Mouse (Mus musculus): Measurements from ENCODE around the gene Ppp4r3b.

- TF ChIP-seq CTCF (IDR thresholded peaks at IDR 0.05; ENCODE audit: control insufficient read depth, insufficient read depth, insufficient read length) = no peak
- TF ChIP-seq MYOG (IDR thresholded peaks at IDR 0.05; ENCODE audit: control insufficient read depth, extremely low read depth, insufficient read length) = no peak
- TF ChIP-seq CEBPB (IDR thresholded peaks at IDR 0.05; ENCODE audit: low read depth) = no peak
- no peak for TF ChIP-seq USF1 (IDR thresholded peaks at IDR 0.05; ENCODE audit: low read depth)
These were observed 31.0 kb downstream of the Ppp4r3b start for GRCm38 (mm10) chr11:29203653-29204052.

Measured in C2C12 (cell line).